Mouse (Mus musculus) adrenal gland, postnatal 4 days (tissue): ENCODE data around the gene Olfr1328. TPM values are rescaled to one million over a fixed set of nuclear protein-coding genes. Genes with fewer than 3 reads are reported as not detected.
"Not testable (repeated sequence)": the region's sequence is repeated elsewhere in the genome, so short reads cannot be mapped to it uniquely, and the experiment has no call there.

Experiments used
- DNase-seq, 2 experiments: peaks; one replicate each; pipeline ENCODE4 v3.0.0; 2021 to 2022; ENCODE audit warnings: low spot score in 2 of 2, mixed read lengths in 2 of 2
- long read RNA-seq, 2 experiments: library from polyadenylated mRNA; stranded (forward); transcript quantifications; one replicate each; pipeline ENCODE4 v2.0.0; 2021
- total RNA-seq, 2 experiments: library from RNA; stranded (reverse); gene quantifications; 2 replicates each; pipeline ENCODE4 v1.2.3; 2021

Gene Olfr1328
- not detected for total RNA-seq
- long read RNA-seq, experiment 1: 0 reads
- long read RNA-seq, experiment 2: 0 reads

DNA sequence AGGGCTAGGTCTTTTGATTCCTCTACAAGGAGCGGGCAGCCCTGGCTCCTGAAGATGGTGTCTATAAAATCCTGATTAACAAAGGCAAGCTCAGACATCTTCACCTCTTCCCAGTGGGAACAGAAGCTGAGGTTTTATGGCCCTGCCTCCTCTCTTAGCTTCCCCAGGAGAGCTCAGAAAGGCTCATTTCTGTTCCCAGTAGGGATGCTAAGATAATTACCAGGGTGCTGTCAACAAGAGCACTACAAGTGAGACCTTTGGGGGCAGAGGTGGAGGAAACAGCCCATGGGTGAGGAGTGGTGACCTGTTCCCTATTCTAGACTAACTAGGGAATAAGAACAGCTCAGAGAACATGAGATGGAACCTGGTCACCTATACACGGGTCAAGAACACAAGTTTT, at the start of gene Olfr1328:
Olfr1328 (minus strand) TSS at position 101 of the 400 bp plus-strand sequence.
- no peak for DNase-seq

DNA sequence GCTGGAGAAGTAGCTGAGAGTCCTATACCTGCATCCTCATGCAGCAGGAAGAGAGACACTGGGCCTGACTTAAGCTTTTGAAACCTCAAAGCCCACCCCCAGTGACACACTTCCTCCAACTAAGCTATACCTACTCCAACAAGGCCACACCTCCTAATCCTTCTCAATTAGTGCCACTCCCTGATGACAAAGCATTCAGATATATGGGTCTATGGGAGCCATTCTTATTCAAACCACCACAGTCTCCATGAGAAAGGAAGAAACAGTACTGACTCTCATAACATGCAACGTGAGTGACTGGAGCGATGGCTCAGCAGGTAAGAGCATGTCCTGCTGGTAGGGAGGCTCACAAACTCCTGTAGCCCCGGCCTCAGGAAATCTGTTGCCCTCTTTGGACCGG, 46.9 kb upstream of the Olfr1328 start:
- DNase-seq: no peak

- DNase-seq: no peak
These were observed 34.9 kb upstream of the Olfr1328 start for GRCm38 (mm10) chr4:118973281-118973680.

GRCm38 (mm10) chr4:118967711-118968110, 29.3 kb upstream of the Olfr1328 start:
- DNase-seq: no peak

DNA sequence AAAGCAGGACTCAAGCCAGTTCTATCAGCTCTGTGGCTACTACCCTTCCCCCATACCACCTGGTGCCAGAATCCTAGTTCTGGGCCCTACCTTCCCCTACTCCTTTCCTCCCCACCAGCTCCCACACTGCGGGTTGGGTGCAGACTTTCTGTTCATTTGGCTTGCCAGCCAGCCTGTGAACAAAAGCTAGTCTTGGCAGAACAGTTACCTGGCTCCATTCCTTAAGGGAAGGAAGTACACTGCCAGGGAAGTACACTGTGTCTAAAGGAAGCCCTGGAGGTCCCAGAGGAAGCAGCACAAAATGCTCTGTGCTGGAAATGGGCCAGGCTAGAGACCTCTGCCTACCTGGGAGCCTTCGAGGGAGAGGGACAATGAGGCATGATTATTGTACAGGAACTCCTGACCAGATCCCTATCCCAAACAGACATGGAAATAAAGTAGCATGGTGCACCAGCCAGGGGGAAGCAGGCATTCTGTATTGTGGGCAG, 22.8 kb upstream of the Olfr1328 start, which contains the start of gene Lao1:
Lao1 (plus strand) TSS at position 438 of the 488 bp plus-strand sequence.
- no peak for DNase-seq

DNA sequence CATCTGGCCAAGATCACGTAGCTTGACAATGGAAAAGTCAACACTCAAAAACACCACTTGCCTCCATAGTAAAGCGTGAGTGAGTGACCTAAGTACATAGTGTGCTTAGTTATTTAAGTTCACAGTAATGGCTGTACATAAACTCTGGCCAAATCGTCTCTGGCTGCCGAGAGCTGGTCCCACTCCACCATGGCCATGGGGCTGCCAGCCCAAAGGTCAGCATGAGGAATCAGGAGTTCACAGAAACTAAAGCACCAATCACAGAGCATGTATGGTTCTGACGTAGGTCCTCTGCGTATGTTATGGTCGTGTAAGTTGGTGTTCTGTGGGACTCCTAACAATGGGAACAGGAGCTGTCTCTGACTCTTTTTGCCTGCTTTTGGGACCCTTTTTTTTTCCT, 20.4 kb upstream of the Olfr1328 start:
- no peak for DNase-seq

GRCm38 (mm10) chr4:118931326-118931725, 7.1 kb downstream of the Olfr1328 start:
- not testable (repeated sequence) for DNase-seq

GRCm38 (mm10) chr4:118917365-118917764, 21.0 kb downstream of the Olfr1328 start, which contains the start of gene Olfr1329:
Gene Olfr1329, minus strand, starts transcription at chr4:118917465.
- not testable (repeated sequence) for DNase-seq

DNA sequence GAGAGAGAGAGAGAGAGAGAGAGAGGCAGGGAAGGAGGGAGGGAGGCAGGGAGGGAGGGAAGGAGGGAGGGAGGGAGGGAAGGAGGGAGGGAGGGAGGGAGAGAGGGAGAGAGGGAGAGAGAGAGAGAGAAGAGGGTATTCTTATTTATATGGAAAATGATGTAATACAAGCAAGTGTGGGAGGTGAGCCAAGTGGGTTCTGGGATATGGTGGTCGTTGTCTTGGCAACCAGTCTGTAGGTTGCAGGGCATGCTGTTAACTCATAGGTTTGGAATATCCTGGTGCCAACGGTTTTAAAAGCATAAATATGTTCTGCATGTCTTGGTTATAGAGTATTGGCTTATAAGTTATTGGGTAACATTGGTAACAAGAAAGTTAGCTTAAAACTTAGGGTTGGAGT, 36.4 kb downstream of the Olfr1328 start:
- no peak for DNase-seq

- DNase-seq: no peak
These were observed 50.1 kb downstream of the Olfr1328 start, which contains the start of gene Olfr1330 for GRCm38 (mm10) chr4:118888297-118888696. Gene Olfr1330, plus strand, starts transcription at chr4:118888597.

Other genes with a start within 250 kb of the Olfr1328 start
- not detected for gene Olfr1342, start 245.9 kb downstream of the Olfr1328 start, total RNA-seq
- gene Olfr1341, start 235.1 kb downstream of the Olfr1328 start, total RNA-seq: not detected
- not detected for gene Olfr1340, start 218.5 kb downstream of the Olfr1328 start, total RNA-seq
- gene Olfr1339, start 206.4 kb downstream of the Olfr1328 start, total RNA-seq: not detected
- gene Olfr1338, start 179.9 kb downstream of the Olfr1328 start, total RNA-seq: not detected
- not detected for gene Olfr1337, start 156.0 kb downstream of the Olfr1328 start, total RNA-seq
- not detected for gene Olfr1335, start 128.7 kb downstream of the Olfr1328 start, total RNA-seq
- gene Olfr1333, start 102.3 kb downstream of the Olfr1328 start, total RNA-seq: not detected
- gene Olfr1331, start 74.0 kb downstream of the Olfr1328 start, total RNA-seq: not detected
- not detected for gene Olfr1330, start 50.0 kb downstream of the Olfr1328 start, total RNA-seq
- gene Olfr1329, start 21.1 kb downstream of the Olfr1328 start, total RNA-seq: not detected
- not detected for gene Lao1, start 23.0 kb upstream of the Olfr1328 start, total RNA-seq
- gene Slc2a1, start 170.1 kb upstream of the Olfr1328 start, total RNA-seq: 10 to 100 TPM; 13.0 to 15.5 TPM
- gene Zfp691, start 235.6 kb upstream of the Olfr1328 start, total RNA-seq: 10 to 100 TPM; 12.2 to 16.2 TPM